Mouse (Mus musculus) common myeloid progenitor, adult 5-6 weeks (primary cell): ENCODE results near the gene Rabepk. TPM values are rescaled to one million over a fixed set of nuclear protein-coding genes. Genes with fewer than 3 reads are reported as not detected.
A peak's percentile ranks its signal among the peaks of the same experiment; 100 is the strongest.
"Not testable (repeated sequence)": the region's sequence is repeated elsewhere in the genome, so short reads cannot be mapped to it uniquely, and the experiment has no call there.

Experiments used
- ATAC-seq: replicated peaks from 2 replicates; pipeline ENCODE4 v1.8.0; 2016; ENCODE audit warnings: low read depth, mild to moderate bottlenecking, moderate TSS enrichment, inconsistent platforms; ENCODE audit not compliant: poor library complexity, severe bottlenecking
- total RNA-seq: library from RNA; stranded (forward); fragments of 200-1000, 187-1606 nt; gene quantifications from 2 replicates; pipeline ENCODE4 v1.2.3, GENCODE M21; 2017

The Rabepk gene
- total RNA-seq, 1 experiment from 2014 or later, result 44.6 TPM

GRCm38 (mm10) chr2:34771368-34772226 is 28.1 kb downstream of the Rabepk start, which contains the start of gene Hspa5:
TSS of gene Hspa5 (plus strand) at chr2:34771970.
- ATAC-seq, result peak; percentile 90

GRCm38 (mm10) chr2:34770951-34771350 is 28.8 kb downstream of the Rabepk start:
- no peak for ATAC-seq

GRCm38 (mm10) chr2:34770049-34770448 is 29.7 kb downstream of the Rabepk start:
- no peak for ATAC-seq

- no peak for ATAC-seq
Observed at GRCm38 (mm10) chr2:34764801-34765200, 34.9 kb downstream of the Rabepk start.

- ATAC-seq, result no peak
Observed at GRCm38 (mm10) chr2:34762872-34763271, 36.8 kb downstream of the Rabepk start.

GRCm38 (mm10) chr2:34762174-34762573 is 37.5 kb downstream of the Rabepk start:
- ATAC-seq, result no peak

GRCm38 (mm10) chr2:34761272-34761671 is 38.4 kb downstream of the Rabepk start:
- not testable (repeated sequence) for ATAC-seq

GRCm38 (mm10) chr2:34757341-34757740 is 42.4 kb downstream of the Rabepk start:
- ATAC-seq, result no peak

GRCm38 (mm10) chr2:34754551-34755358 is 45.0 kb downstream of the Rabepk start, which contains the start of gene Gapvd1:
TSS of gene Gapvd1 (minus strand) at chr2:34755232.
- ATAC-seq, result peak; percentile 48; the same call in 1 of the 2 replicates

GRCm38 (mm10) chr2:34753811-34754550 is 45.7 kb downstream of the Rabepk start:
- peak; percentile 78 for ATAC-seq

GRCm38 (mm10) chr2:34750245-34750644 is 49.5 kb downstream of the Rabepk start:
- no peak for ATAC-seq

- ATAC-seq, result no peak
Observed at GRCm38 (mm10) chr2:34748479-34748878, 51.2 kb downstream of the Rabepk start.

- no peak for ATAC-seq
Observed at GRCm38 (mm10) chr2:34745673-34746072, 54.0 kb downstream of the Rabepk start.

- no peak for ATAC-seq
Observed at GRCm38 (mm10) chr2:34744476-34744875, 55.2 kb downstream of the Rabepk start.

GRCm38 (mm10) chr2:34742675-34743074 is 57.0 kb downstream of the Rabepk start:
- no peak for ATAC-seq

- peak; percentile 54 for ATAC-seq
Observed at GRCm38 (mm10) chr2:34741390-34742159, 58.1 kb downstream of the Rabepk start.

GRCm38 (mm10) chr2:34739684-34740391 is 59.9 kb downstream of the Rabepk start:
- peak; percentile 29; the same call in 1 of the 2 replicates for ATAC-seq

GRCm38 (mm10) chr2:34737911-34738310 is 61.8 kb downstream of the Rabepk start:
- no peak for ATAC-seq

- no peak for ATAC-seq
Observed at GRCm38 (mm10) chr2:34736626-34737025, 63.1 kb downstream of the Rabepk start.
